Mouse (Mus musculus) spleen, embryonic (tissue): ENCODE results near the gene Sorcs2.

Source experiments
- CTCF ChIA-PET: fragments of 350-600 bp; sonication (Branson Sonifier 250); formaldehyde crosslinking; loops from one replicate; lab custom pipeline; 2022; lab: Charles Lee

Sorcs2 gene

GRCm38 (mm10) chr5:36361749-36362148, 36.2 kb downstream of the Sorcs2 start:
- CTCF ChIA-PET: no interaction called here

DNA sequence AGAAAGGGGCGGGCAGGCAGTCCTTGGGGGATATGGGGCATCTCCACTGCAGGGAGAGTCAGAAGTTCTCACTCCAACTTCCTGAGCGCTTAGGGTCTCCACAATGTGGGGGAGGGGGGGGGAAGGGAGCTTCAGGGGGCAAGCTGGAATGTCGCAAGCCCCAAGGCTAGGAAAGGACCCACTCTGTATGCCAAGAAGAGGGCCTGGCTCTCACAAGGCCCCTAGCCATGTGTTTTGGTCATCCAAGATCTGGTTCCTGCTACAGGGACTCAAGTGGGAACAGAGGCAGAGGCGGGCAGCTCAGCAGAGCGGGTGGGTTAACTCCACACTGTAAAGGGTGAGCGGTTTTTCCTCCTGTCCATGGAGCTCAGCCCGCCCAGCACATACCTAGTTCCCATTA, 37.6 kb downstream of the Sorcs2 start:
- CTCF ChIA-PET: no interaction called here

DNA sequence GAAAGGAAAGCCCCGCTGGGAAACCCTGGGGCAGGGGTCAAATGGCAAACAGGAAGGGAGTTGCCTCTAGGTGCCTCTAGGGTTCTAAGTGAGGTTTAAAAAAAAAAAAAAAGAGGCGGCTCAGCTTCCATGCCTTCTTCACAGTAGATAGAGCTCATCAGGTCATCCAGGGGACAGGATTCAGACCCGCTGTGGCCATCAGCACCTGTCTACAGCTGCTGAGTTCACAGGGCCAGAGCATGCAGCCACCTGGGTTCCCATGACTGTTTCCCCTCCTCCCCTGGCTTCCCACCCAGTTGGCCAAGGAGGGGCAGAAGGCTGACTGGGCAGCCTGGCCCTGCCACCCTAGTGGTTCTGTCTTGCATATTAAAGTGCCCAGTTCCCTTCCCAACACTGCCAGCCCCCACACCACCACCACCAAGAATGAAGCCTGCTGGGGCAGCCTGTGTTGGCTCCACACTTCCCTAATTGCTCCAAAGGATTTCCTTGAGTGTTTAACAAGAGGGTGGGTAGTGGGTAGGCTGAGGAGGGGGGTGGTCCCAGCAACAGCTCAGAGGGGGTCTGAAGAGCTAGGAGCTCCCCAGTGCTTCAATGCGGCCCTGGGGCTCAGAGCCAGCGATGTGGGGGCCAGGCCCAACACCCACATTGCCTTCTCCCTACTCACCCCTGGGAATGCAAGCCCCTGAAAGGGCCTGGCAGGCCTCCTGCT, 38.2 kb downstream of the Sorcs2 start:
- CTCF ChIA-PET: interaction anchor here (0.7 kb wide), 1 partner anchor 1573 kb away, joined by 3 read pairs; no protein-coding TSS in a partner anchor

- CTCF ChIA-PET: interaction anchor here (1.2 kb wide), 1 partner anchor 24 kb away, joined by 3 read pairs; no protein-coding TSS in a partner anchor
These were observed 39.8 kb downstream of the Sorcs2 start for GRCm38 (mm10) chr5:36358161-36358560.

GRCm38 (mm10) chr5:36356659-36357058, 41.3 kb downstream of the Sorcs2 start:
- CTCF ChIA-PET: no interaction called here

- CTCF ChIA-PET: no interaction called here
These were observed 42.3 kb downstream of the Sorcs2 start for GRCm38 (mm10) chr5:36355683-36356082.

GRCm38 (mm10) chr5:36353679-36354078, 44.3 kb downstream of the Sorcs2 start:
- CTCF ChIA-PET: no interaction called here

- CTCF ChIA-PET: no interaction called here
These were observed 44.7 kb downstream of the Sorcs2 start for GRCm38 (mm10) chr5:36353194-36353593.

GRCm38 (mm10) chr5:36346698-36347097, 51.2 kb downstream of the Sorcs2 start:
- CTCF ChIA-PET: no interaction called here

DNA sequence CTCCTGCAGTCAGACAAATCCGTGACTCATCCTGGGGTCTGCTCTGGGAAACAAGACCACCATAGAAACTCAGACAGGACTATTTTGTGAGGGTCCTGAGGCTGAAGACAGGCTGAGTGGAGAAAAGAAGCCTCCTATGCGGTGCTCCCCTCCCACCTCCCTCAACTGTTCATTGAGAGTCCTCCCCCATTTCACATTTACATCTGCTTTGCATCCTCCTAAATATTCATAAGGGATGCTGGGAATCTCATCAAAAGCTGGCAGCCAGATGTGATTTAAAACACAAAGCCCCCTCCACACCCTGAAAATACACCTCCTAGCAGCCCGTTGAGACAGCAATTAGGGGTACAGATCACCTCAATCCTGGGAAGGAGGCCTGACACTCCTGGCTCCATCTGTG, 58.7 kb downstream of the Sorcs2 start:
- CTCF ChIA-PET: no interaction called here

DNA sequence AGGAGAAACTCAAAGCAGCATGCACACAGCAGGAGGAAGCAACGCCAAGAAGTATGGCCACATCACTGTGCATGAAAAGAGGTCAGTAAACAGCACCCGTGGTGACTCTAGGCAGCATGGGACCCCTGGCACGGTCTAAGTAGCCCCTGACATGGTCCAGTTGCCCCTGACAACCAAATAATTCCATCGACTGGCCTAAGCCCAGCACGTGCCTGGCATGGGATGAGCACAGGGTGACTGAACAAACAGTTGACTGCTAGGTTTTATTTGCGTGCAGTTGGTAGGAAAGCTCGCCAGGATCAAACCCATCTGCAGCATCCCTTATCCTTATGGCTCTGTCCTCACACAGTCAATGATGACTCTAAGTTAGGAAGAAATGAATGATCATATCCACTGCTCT, 61.7 kb downstream of the Sorcs2 start:
- CTCF ChIA-PET: no interaction called here

DNA sequence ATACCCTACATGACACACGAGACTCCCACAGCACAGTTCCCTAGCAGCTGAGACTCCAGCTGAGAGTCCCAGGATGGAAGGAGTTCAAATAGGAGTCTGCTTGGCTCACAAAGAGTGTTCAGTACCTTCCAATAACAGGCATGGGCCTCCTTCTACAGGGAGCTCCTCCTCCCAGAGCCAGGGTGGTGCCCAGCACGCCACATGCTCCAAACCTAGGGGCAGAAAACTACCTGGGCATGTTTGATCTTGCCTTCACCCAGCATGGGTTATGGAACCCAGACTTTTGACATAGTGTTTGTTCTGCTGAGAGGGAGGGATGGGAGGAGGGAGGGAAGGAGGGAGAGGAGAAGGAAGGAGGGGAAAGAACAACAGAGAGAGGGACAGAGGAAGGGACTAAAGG, 62.3 kb downstream of the Sorcs2 start:
- CTCF ChIA-PET: no interaction called here

- CTCF ChIA-PET: interaction anchor here (0.5 to 0.9 kb wide), 3 partner anchors 17 to 414 kb away, joined by 3 to 5 read pairs (median 5); no protein-coding TSS in a partner anchor
These were observed 63.7 kb downstream of the Sorcs2 start for GRCm38 (mm10) chr5:36334227-36334626.

DNA sequence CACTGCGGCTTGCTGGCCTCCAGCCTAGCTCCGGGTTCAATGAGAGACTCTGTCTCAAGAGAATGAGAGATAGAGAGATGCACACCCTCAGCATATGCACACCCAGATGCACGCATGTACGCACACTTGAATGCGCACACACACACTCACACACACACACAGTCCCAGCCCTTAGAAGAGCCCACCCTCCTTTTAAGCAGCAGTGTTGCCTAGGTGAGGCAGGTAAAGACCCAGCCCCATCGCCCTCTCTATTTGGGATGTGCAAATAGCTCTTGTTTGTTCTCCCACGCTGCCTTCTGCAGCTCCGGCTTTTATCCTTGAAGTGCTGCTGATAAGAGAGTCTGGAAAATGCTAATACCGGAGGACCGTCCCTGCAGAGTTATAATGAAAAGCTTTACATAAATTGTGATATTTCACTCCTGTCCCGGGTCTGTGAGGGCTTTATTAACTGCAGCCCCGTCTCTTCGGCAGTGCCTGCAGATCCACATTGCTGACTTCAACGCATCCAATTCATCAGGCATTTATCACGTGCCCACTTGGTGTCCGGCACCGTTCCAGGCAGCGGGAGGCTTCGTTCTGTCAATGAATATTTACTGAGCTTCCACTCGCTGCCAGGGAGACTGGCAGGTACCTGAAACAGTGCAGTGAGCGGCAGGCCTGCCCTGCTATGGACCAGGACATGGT, 67.3 kb downstream of the Sorcs2 start:
- CTCF ChIA-PET: no interaction called here

DNA sequence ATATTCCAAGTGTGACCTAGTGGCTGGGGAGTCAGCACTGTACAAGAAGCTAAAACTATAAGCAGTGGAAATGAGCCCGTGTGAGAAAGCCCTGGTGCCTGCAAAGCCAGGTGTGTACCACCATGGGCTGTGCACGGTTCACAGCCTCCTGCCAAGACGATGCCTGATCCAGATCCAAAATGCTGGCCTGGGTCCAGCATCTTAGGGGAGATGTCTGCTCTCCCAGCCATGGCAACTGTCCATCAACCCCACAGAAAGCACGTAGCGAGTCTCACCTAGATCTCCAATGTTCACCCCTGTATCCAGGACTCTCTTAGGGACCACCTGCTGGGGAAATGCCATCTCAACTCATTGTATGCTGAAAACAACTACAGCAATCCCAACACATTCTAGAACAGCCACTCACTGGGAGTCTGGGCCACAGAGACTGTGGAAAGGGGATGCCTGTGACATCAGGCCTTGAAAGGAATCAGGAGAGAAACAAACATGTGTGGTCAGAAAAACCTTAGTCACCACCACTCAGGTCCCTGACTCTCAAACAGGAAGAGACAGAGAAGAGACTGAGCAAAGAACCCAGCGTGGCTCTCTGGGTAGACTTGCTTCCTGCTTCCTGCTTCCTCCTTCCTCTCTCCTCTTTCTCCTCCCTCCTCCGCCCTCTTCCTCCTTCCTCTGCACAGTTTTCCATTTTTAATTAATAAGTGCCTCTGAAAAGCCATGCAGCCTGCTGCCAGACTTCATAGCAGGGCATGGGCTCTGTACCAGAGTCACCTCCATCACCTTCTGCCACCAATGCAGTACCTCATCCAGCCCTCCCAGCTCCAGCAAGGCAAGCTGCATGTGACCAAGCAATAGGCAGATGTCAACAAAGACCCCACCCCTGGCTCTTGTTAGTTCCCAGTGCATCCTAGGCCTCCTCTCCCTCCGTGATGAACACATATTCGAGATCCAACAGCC, 71.6 kb downstream of the Sorcs2 start:
- CTCF ChIA-PET: interaction anchor here (1.1 kb wide), 1 partner anchor 70 kb away, joined by 11 read pairs; no protein-coding TSS in a partner anchor

DNA sequence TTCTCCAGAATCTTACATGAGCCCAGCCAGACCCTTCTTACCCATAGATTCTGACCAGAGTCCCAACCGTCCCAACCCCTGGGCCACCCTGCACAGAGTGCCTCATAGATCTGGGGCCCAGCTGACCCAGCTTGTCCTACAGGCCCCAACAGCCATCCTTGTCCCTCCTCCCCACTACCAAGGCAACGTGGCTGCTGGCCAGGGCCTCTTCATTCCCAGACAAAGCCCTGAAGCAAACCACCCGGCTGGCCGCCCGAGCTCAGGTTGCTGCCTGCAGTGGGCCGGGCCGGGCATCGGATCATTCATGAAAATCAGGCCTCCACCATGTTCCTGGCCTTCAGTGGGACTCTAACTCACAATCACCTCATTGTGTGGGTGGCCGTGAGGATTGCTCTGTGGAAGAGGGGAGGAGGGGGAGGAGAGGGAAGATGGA, 73.8 kb downstream of the Sorcs2 start:
- CTCF ChIA-PET: interaction anchor here (0.8 to 1.5 kb wide), 3 partner anchors 50 to 74 kb away, joined by 3 to 8 read pairs (median 4); partner anchors contain the start of gene Sorcs2

DNA sequence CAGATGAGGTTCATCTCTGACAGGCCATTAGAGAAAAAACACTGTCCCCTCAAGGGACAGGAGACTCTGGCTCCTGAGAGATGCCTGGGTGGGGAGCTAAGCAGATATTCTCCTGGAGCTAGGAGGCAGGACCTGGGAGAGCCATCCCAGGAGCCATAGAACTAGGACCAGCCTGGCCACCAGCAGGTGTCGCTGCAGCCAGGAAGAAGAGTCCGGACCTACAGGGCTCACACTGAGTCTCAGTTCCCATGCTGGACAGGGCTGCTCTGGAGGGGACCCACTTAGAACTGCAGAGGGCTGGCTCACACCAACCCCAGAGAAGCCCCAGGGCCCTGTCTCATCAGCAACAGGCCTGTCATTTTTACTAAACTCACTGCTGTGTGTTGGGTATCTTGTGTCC, 74.4 kb downstream of the Sorcs2 start:
- CTCF ChIA-PET: interaction anchor here (0.8 to 1.5 kb wide), 5 partner anchors 26 to 75 kb away, joined by 3 to 8 read pairs (median 4); partner anchors contain the start of gene Sorcs2

DNA sequence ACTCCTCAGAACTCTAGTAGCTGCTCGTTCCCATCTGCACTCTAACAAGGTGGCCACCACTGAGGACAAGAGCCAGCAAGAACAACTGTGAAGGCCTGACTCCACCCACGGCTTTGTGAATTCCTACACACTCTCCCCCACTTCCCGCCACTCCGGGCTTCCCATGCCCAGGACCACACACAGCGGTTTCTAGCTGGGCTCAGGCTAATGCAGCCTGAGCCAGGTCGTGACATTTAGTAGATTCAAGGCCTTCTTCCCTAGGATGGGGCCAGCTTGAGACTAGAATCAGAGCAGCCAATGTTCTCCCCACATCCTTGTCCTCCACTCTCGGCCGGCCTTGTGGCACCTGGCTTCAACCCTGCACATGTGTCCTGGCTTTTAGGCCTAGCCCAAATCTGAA, 76.4 kb downstream of the Sorcs2 start:
- CTCF ChIA-PET: no interaction called here

DNA sequence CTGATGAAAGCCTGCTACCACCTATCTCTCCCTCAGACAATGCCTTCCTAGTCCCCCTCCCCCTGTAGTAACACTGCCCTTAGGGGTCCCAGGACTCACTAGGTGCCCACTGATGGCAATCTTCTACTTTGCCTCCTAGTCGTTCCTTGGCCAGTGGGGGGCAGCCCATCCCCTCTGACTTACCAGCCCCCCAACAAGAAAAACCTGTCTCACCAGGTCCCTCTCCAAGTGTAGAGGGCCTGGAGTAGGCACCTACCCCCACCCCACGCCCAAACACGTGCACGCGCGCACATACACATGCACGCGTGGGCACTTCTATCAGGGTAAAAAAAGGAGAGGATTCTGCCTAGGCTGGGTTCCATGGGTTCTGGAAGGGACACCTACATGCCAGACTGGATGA, 77.3 kb downstream of the Sorcs2 start:
- CTCF ChIA-PET: no interaction called here

GRCm38 (mm10) chr5:36317641-36318368, 80.1 kb downstream of the Sorcs2 start:
- CTCF ChIA-PET: interaction anchor here (0.6 to 1.4 kb wide), 4 partner anchors 17 to 80 kb away, joined by 3 to 6 read pairs (median 4); partner anchors contain the start of gene Sorcs2

GRCm38 (mm10) chr5:36315106-36315505, 82.8 kb downstream of the Sorcs2 start:
- CTCF ChIA-PET: interaction anchor here (0.7 kb wide), 1 partner anchor 115 kb away, joined by 3 read pairs; no protein-coding TSS in a partner anchor
